Mouse (Mus musculus) CD8-positive naive resting alpha-beta T cell, adult 2 months (primary cell): Measurements from ENCODE around the gene Scarf1.
"Not testable (repeated sequence)": the region's sequence is repeated elsewhere in the genome, so short reads cannot be mapped to it uniquely, and the experiment has no call there.

Experiments used
- DNase-seq, 2 experiments: peaks; one replicate each; pipeline ENCODE4 v3.0.0; 2022; ENCODE audit warnings: low read depth in 2 of 2, low spot score in 2 of 2

Scarf1 gene

GRCm38 (mm10) chr11:75537025-75537414 is 23.7 kb downstream of the Scarf1 start:
- no peak for DNase-seq

- DNase-seq: peak in 1 of 2 experiments; percentile 33
Measured at GRCm38 (mm10) chr11:75537491-75538183, 24.3 kb downstream of the Scarf1 start.

GRCm38 (mm10) chr11:75538184-75538969 is 25.0 kb downstream of the Scarf1 start:
- DNase-seq: no peak

GRCm38 (mm10) chr11:75538970-75539299 is 25.6 kb downstream of the Scarf1 start:
- peak in 1 of 2 experiments; percentile 37 for DNase-seq

- DNase-seq: no peak
Measured at GRCm38 (mm10) chr11:75540209-75540608, 26.9 kb downstream of the Scarf1 start.

GRCm38 (mm10) chr11:75540710-75541581 is 27.6 kb downstream of the Scarf1 start:
- no peak for DNase-seq

GRCm38 (mm10) chr11:75544713-75545112 is 31.4 kb downstream of the Scarf1 start:
- DNase-seq: no peak

- DNase-seq: no peak
Measured at GRCm38 (mm10) chr11:75546057-75546456, 32.7 kb downstream of the Scarf1 start.

GRCm38 (mm10) chr11:75549658-75550111 is 36.3 kb downstream of the Scarf1 start:
- no peak for DNase-seq

- DNase-seq: no peak
Measured at GRCm38 (mm10) chr11:75550200-75550946, 37.0 kb downstream of the Scarf1 start.

- DNase-seq: no peak
Measured at GRCm38 (mm10) chr11:75551321-75551720, 38.0 kb downstream of the Scarf1 start.

GRCm38 (mm10) chr11:75551961-75552441 is 38.7 kb downstream of the Scarf1 start:
- no peak for DNase-seq

- DNase-seq: no peak
Measured at GRCm38 (mm10) chr11:75552906-75553482, 39.7 kb downstream of the Scarf1 start.

GRCm38 (mm10) chr11:75556006-75556405 is 42.7 kb downstream of the Scarf1 start:
- DNase-seq: not testable (repeated sequence)

- no peak for DNase-seq
Measured at GRCm38 (mm10) chr11:75557142-75557541, 43.8 kb downstream of the Scarf1 start.

- DNase-seq: peak; percentile 31 to 46
Measured at GRCm38 (mm10) chr11:75558101-75558500, 44.8 kb downstream of the Scarf1 start.

GRCm38 (mm10) chr11:75559870-75560504 is 46.6 kb downstream of the Scarf1 start:
- no peak for DNase-seq

- DNase-seq: peak; percentile 46 to 67
Measured at GRCm38 (mm10) chr11:75560530-75561409, 47.4 kb downstream of the Scarf1 start.

GRCm38 (mm10) chr11:75561410-75561791 is 48.1 kb downstream of the Scarf1 start:
- DNase-seq: no peak
